Mouse (Mus musculus): ENCODE results near the gene Nup210l. TPM values are rescaled to one million over a fixed set of nuclear protein-coding genes. Genes with fewer than 3 reads are reported as not detected.

Gene Nup210l
- total RNA-seq, 2 experiments from 2014 or later = 0.71 to 0.99 TPM

GRCm38 (mm10) chr3:90253653-90254418, 149.9 kb downstream of the Nup210l start, which contains the start of gene Crtc2:
Gene Crtc2, plus strand, starts transcription at chr3:90254163.
- peak; percentile 98 for ATAC-seq (replicated peaks; ENCODE audit: poor library complexity)

- ATAC-seq (replicated peaks; ENCODE audit: poor library complexity) = peak; percentile 38
Measured at GRCm38 (mm10) chr3:90254419-90255193, 150.7 kb downstream of the Nup210l start.

- no peak for ATAC-seq (replicated peaks; ENCODE audit: poor library complexity)
Measured at GRCm38 (mm10) chr3:90255194-90255565, 151.2 kb downstream of the Nup210l start.

GRCm38 (mm10) chr3:90255784-90256353, 151.9 kb downstream of the Nup210l start:
- no peak for ATAC-seq (replicated peaks; ENCODE audit: poor library complexity)

- ATAC-seq (replicated peaks; ENCODE audit: poor library complexity) = no peak
Measured at GRCm38 (mm10) chr3:90256731-90257530, 153.0 kb downstream of the Nup210l start.

GRCm38 (mm10) chr3:90258521-90258920, 154.6 kb downstream of the Nup210l start:
- ATAC-seq (replicated peaks; ENCODE audit: poor library complexity) = no peak

Other genes starting within 250 kb of the Nup210l start
- 39.5 and 43.6 TPM in 2 replicates for gene Il6ra, start 190.9 kb upstream of the Nup210l start, total RNA-seq (2015)
- gene Il6ra, start 190.9 kb upstream of the Nup210l start, total RNA-seq (2017) = 12.5 and 15.5 TPM in 2 replicates
- gene Atp8b2, start 140.6 kb upstream of the Nup210l start, total RNA-seq (2015) = 7.3 and 8.6 TPM in 2 replicates
- 25.7 and 28.5 TPM in 2 replicates for gene Atp8b2, start 140.6 kb upstream of the Nup210l start, total RNA-seq (2017)
- 145 and 177 TPM in 2 replicates for gene Hax1, start 105.4 kb upstream of the Nup210l start, total RNA-seq (2015)
- gene Hax1, start 105.4 kb upstream of the Nup210l start, total RNA-seq (2017) = 81.7 and 92.1 TPM in 2 replicates
- gene 4933434E20Rik, start 52.5 kb upstream of the Nup210l start, total RNA-seq (2015) = 54.6 and 65.9 TPM in 2 replicates
- gene 4933434E20Rik, start 52.5 kb upstream of the Nup210l start, total RNA-seq (2017) = 36.0 and 42.3 TPM in 2 replicates
- 187 and 189 TPM in 2 replicates for gene Ubap2l, start 51.5 kb upstream of the Nup210l start, total RNA-seq (2015)
- 94.2 and 145 TPM in 2 replicates for gene Ubap2l, start 51.5 kb upstream of the Nup210l start, total RNA-seq (2017)
- 515 and 516 TPM in 2 replicates for gene Tpm3, start 31.5 kb upstream of the Nup210l start, total RNA-seq (2015)
- 880 and 886 TPM in 2 replicates for gene Tpm3, start 31.5 kb upstream of the Nup210l start, total RNA-seq (2017)
- 3,216 and 3,430 TPM in 2 replicates for gene Rps27, start 109.5 kb downstream of the Nup210l start, total RNA-seq (2015)
- gene Rps27, start 109.5 kb downstream of the Nup210l start, total RNA-seq (2017) = 4,924 and 5,654 TPM in 2 replicates
- gene Rab13, start 109.6 kb downstream of the Nup210l start, total RNA-seq (2015) = 0.61 and 1.4 TPM in 2 replicates
- gene Rab13, start 109.6 kb downstream of the Nup210l start, total RNA-seq (2017) = 1.2 and 1.6 TPM in 2 replicates
- gene Jtb, start 127.5 kb downstream of the Nup210l start, total RNA-seq (2015) = 91.6 and 102 TPM in 2 replicates
- gene Jtb, start 127.5 kb downstream of the Nup210l start, total RNA-seq (2017) = 43.1 and 48.6 TPM in 2 replicates
- gene Creb3l4, start 139.4 kb downstream of the Nup210l start, total RNA-seq (2015) = 0.39 TPM in 1 of 2 replicates, not detected in the other
- not detected in 2 replicates for gene Creb3l4, start 139.4 kb downstream of the Nup210l start, total RNA-seq (2017)
- gene Slc39a1, start 144.0 kb downstream of the Nup210l start, total RNA-seq (2015) = 15.6 and 19.5 TPM in 2 replicates
- 31.4 and 41.2 TPM in 2 replicates for gene Slc39a1, start 144.0 kb downstream of the Nup210l start, total RNA-seq (2017)
- gene Crtc2, start 150.0 kb downstream of the Nup210l start, total RNA-seq (2015) = 30.9 and 32.5 TPM in 2 replicates
- 10.2 and 18.2 TPM in 2 replicates for gene Crtc2, start 150.0 kb downstream of the Nup210l start, total RNA-seq (2017)
- 16.5 and 21.9 TPM in 2 replicates for gene Dennd4b, start 161.1 kb downstream of the Nup210l start, total RNA-seq (2015)
- 8.9 and 10.4 TPM in 2 replicates for gene Dennd4b, start 161.1 kb downstream of the Nup210l start, total RNA-seq (2017)
- 87.0 and 96.0 TPM in 2 replicates for gene Gatad2b, start 189.0 kb downstream of the Nup210l start, total RNA-seq (2015)
- gene Gatad2b, start 189.0 kb downstream of the Nup210l start, total RNA-seq (2017) = 17.7 and 22.7 TPM in 2 replicates